Mouse (Mus musculus): ENCODE data around the gene Atl2. TPM values are rescaled to one million over a fixed set of nuclear protein-coding genes. Genes with fewer than 3 reads are reported as not detected.
A peak's percentile ranks its signal among the peaks of the same experiment; 100 is the strongest.

Atl2 gene
- polyA plus RNA-seq, 1 experiment: 28.9 TPM

GRCm38 (mm10) chr17:79919566-79920350 lies 23.8 kb upstream of the Atl2 start:
- no peak for TF ChIP-seq POLR2A (IDR thresholded peaks at IDR 0.05; ENCODE audit: borderline replicate concordance, extremely low read depth, insufficient read depth, insufficient read length, poor library complexity, severe bottlenecking)
- no peak for TF ChIP-seq CTCF (IDR thresholded peaks at IDR 0.05; ENCODE audit: borderline replicate concordance, extremely low read depth, insufficient read depth, insufficient read length)
- DNase-seq (ENCODE audit: low read depth): peak; percentile 45

DNA sequence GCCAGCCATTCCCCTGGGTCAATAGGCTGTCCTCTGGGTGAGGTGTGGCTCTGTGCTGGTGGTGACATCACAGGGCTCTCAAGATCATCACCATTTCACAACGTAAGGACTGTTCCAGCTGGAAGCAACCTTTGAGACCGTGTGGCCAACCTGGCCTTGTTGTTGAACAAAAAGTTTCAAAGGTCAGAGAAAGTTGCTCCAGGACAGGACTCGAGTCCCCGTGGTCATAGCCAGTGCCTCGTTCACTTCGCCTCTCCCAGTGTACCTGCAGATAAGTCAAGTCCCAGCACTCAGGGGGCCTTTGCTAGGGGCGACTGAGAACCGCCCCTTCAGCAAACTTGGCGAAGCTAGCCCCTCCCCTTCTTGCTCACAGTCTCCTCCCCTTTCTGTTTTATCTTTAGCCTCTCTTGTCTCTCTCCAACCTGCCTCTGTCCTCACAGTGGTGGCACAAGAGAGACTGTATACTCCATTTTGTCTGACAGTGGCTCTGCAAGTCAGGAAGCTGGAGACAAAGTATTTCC lies 22.6 kb upstream of the Atl2 start:
- DNase-seq (ENCODE audit: low read depth): no peak
- TF ChIP-seq POLR2A (IDR thresholded peaks at IDR 0.05; ENCODE audit: borderline replicate concordance, extremely low read depth, insufficient read depth, insufficient read length, poor library complexity, severe bottlenecking) (no peak), CTCF (IDR thresholded peaks at IDR 0.05; ENCODE audit: borderline replicate concordance, extremely low read depth, insufficient read depth, insufficient read length) (no peak)

- TF ChIP-seq CTCF (IDR thresholded peaks at IDR 0.05; ENCODE audit: borderline replicate concordance, extremely low read depth, insufficient read depth, insufficient read length) (no peak), POLR2A (IDR thresholded peaks at IDR 0.05; ENCODE audit: borderline replicate concordance, extremely low read depth, insufficient read depth, insufficient read length, poor library complexity, severe bottlenecking) (no peak)
- no peak for DNase-seq (ENCODE audit: low read depth)
Measured at GRCm38 (mm10) chr17:79916996-79917395, 21.1 kb upstream of the Atl2 start.

DNA sequence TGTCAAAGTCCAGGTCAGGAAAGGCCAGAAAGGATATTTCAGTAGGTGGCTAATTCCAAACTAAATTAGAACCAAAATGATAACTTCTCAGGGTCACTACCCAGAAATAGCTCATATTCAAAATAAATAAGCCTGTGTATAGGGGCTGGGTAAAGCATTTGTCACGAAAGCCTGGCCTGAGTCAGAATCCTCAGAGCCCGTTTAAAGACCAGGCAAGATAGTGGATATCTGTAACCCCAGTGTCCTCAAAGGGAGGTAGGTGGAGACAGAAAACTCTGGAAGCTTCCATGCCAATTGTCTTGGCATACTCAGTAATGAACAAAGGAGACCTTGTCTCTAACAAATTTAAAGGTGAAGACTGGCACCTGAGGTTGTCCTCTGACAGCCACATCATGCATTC lies 16.3 kb upstream of the Atl2 start:
- DNase-seq (ENCODE audit: low read depth): no peak
- TF ChIP-seq POLR2A (IDR thresholded peaks at IDR 0.05; ENCODE audit: borderline replicate concordance, extremely low read depth, insufficient read depth, insufficient read length, poor library complexity, severe bottlenecking) (no peak), CTCF (IDR thresholded peaks at IDR 0.05; ENCODE audit: borderline replicate concordance, extremely low read depth, insufficient read depth, insufficient read length) (no peak)

- TF ChIP-seq CTCF (IDR thresholded peaks at IDR 0.05; ENCODE audit: borderline replicate concordance, extremely low read depth, insufficient read depth, insufficient read length) (no peak), POLR2A (IDR thresholded peaks at IDR 0.05; ENCODE audit: borderline replicate concordance, extremely low read depth, insufficient read depth, insufficient read length, poor library complexity, severe bottlenecking) (no peak)
- no peak for DNase-seq (ENCODE audit: low read depth)
Measured at GRCm38 (mm10) chr17:79911718-79912117, 15.8 kb upstream of the Atl2 start.

DNA sequence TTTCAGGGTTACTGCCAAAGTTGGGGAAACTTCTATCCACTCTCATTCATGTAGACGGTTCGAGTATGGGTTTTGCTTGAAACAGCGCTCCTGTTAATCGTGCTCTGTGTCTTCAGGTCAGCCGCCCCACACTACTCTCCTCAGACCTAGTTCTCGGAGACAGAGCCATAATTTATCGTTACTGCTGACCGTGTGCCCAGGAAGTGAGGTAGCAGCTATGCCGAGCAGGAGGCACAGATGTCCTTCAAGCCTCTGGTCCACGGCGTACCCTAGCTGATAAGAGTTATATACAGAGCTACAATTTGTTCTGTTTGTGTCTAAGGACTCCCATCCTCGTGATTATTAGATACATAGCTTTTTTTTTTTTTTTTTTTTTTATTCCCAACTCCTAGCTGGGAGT lies 13.6 kb upstream of the Atl2 start:
- TF ChIP-seq POLR2A (IDR thresholded peaks at IDR 0.05; ENCODE audit: borderline replicate concordance, extremely low read depth, insufficient read depth, insufficient read length, poor library complexity, severe bottlenecking) (no peak), CTCF (IDR thresholded peaks at IDR 0.05; ENCODE audit: borderline replicate concordance, extremely low read depth, insufficient read depth, insufficient read length) (no peak)

DNA sequence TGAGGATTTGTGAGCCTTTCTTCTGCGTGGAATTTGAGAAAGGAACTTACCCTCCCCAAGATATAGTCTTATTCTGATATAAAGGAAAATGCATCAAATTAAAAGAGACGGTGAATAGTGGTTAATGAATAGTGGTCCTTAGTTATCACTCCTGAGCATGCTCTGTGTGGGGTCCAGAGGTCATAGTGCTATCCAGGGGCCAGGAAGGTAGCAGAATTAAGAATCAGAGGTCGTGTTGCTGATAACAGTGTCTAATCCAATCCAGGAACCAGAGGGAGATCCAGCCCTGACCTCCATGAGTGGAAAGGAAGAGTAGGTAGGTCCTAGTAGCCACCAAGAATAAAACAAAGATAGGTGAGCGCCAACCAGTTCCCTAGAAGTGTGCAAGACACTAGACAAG lies 11.8 kb upstream of the Atl2 start:
- TF ChIP-seq CTCF (IDR thresholded peaks at IDR 0.05; ENCODE audit: borderline replicate concordance, extremely low read depth, insufficient read depth, insufficient read length): no peak
- no peak for TF ChIP-seq POLR2A (IDR thresholded peaks at IDR 0.05; ENCODE audit: borderline replicate concordance, extremely low read depth, insufficient read depth, insufficient read length, poor library complexity, severe bottlenecking)
- no peak for DNase-seq (ENCODE audit: low read depth)

More for the DNA sequence above, 13.6 kb upstream of the Atl2 start:
- DNase-seq (ENCODE audit: low read depth): no peak

DNA sequence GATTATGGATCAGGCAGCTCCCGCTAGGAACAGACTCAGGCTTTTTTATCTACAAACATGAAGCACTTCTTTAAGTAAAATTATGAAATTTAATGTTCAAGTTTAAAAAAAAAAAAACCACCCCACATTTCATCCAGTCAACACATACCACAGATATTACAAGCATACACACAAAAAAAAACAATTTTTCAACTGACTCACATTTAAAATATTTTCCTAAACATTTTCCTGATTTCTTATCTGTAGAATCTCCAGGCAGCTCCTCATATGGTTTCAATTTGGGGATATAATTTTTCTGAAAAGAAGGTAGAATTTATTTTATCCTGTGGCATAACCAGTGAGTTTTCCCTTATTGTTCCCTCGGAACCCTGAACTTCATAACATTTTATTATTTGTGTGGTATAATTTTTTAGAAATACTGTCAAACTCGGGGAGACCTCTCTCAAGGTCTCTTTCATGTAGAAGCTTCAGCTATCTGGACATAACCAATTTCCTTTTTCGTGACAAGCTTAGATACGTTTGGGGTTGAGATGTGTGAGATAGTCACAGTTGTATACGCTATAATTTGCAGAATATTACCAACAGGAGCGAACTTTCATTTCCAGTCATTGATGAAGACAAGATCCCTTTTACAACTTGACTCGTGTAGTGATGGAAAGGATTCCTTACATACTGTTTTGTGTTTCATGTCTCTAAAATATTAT lies 11.0 kb upstream of the Atl2 start:
- TF ChIP-seq POLR2A (IDR thresholded peaks at IDR 0.05; ENCODE audit: borderline replicate concordance, extremely low read depth, insufficient read depth, insufficient read length, poor library complexity, severe bottlenecking) (no peak), CTCF (IDR thresholded peaks at IDR 0.05; ENCODE audit: borderline replicate concordance, extremely low read depth, insufficient read depth, insufficient read length) (no peak)
- DNase-seq (ENCODE audit: low read depth): no peak

DNA sequence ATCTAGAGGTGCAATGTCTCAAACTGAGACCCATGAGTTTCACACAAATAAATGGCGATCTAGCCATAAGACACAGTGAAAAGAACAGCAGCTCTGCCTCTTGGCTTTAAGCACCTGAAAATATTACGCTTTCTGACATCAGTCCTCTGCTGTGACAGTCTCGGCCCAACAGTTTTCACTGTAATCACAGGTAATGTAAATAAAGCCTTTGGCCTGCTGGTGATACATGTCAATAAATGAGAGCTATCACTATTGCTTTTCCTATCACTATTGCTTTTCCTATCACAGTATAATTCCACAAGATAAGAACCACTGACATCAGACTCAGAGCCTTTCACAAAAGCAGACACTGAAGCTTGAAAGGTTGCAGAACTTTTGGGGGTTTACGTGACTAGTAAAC lies 8.7 kb upstream of the Atl2 start:
- TF ChIP-seq CTCF (IDR thresholded peaks at IDR 0.05; ENCODE audit: borderline replicate concordance, extremely low read depth, insufficient read depth, insufficient read length) (no peak), POLR2A (IDR thresholded peaks at IDR 0.05; ENCODE audit: borderline replicate concordance, extremely low read depth, insufficient read depth, insufficient read length, poor library complexity, severe bottlenecking) (no peak)
- DNase-seq (ENCODE audit: low read depth): no peak

- TF ChIP-seq CTCF (IDR thresholded peaks at IDR 0.05; ENCODE audit: borderline replicate concordance, extremely low read depth, insufficient read depth, insufficient read length) (no peak), POLR2A (IDR thresholded peaks at IDR 0.05; ENCODE audit: borderline replicate concordance, extremely low read depth, insufficient read depth, insufficient read length, poor library complexity, severe bottlenecking) (no peak)
- DNase-seq (ENCODE audit: low read depth): peak; percentile 23
Measured at GRCm38 (mm10) chr17:79901207-79901606, 5.3 kb upstream of the Atl2 start.

DNA sequence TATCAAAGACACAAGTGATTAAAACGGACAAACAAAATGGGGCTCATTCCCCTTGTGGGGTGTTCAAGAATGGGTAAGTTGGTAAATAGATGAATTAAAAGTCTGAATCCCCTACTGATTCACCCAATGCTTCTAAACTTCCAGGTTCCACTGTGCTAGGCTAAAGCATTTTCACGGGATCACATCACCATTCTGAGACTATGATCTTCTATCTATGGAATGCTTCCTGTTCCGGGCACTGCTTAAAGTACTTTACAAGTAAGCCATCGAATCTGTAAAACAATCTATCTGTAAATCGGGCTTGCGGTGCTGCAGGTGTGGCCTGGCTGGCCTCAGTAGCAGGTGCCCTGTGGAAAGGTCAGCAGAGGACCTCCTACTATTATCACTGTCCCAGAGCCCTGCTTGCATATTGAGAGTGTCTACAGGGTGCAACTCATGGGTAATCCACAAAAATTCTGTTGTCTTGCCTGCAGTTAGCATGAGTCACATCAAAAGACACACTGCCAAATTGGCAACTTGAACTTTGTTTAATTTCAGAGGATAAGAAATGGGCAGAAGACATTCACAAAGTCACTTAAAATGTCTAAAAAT lies 2.3 kb upstream of the Atl2 start:
- no peak for DNase-seq (ENCODE audit: low read depth)
- TF ChIP-seq CTCF (IDR thresholded peaks at IDR 0.05; ENCODE audit: borderline replicate concordance, extremely low read depth, insufficient read depth, insufficient read length): no peak
- no peak for TF ChIP-seq POLR2A (IDR thresholded peaks at IDR 0.05; ENCODE audit: borderline replicate concordance, extremely low read depth, insufficient read depth, insufficient read length, poor library complexity, severe bottlenecking)

Data from brain, embryonic 14.5 days (tissue).